Mouse (Mus musculus) kidney, embryonic 14.5 days (tissue): ENCODE data around the gene Tbc1d20. TPM values are rescaled to one million over a fixed set of nuclear protein-coding genes. Genes with fewer than 3 reads are reported as not detected.
"Not testable (repeated sequence)": the region's sequence is repeated elsewhere in the genome, so short reads cannot be mapped to it uniquely, and the experiment has no call there.

Experiments used
- ATAC-seq: fragments of 200-750 bp; cut with Nextera tagmentation; 2 replicates; pipeline ENCODE4 v1.8.0; 2017; ENCODE audit warnings: moderate number of reproducible peaks, mild to moderate bottlenecking, moderate TSS enrichment, moderate library complexity; ENCODE audit not compliant: low FRiP score, low TSS enrichment
- H3K27ac ChIP-seq: fragments of 300-500 bp; sonication (generic); 2 replicates; pipeline ENCODE4 v1.5.1; 2014; ENCODE audit warnings: low read depth, mild to moderate bottlenecking, low read length, moderate library complexity, mixed read lengths
- H3K27me3 ChIP-seq: fragments of 300-500 bp; sonication (generic); 2 replicates; pipeline ENCODE4 v1.6.1; 2014; ENCODE audit warnings: mild to moderate bottlenecking, low read length; ENCODE audit not compliant: control insufficient read depth, insufficient read depth
- H3K36me3 ChIP-seq: fragments of 300-500 bp; sonication (generic); 2 replicates; pipeline ENCODE4 v1.6.1; 2014; ENCODE audit warnings: low read length, mixed read lengths; ENCODE audit not compliant: control insufficient read depth, insufficient read depth
- H3K4me1 ChIP-seq: fragments of 300-500 bp; sonication (generic); 2 replicates; pipeline ENCODE4 v1.6.1; 2014; ENCODE audit warnings: low read length, mixed read lengths; ENCODE audit not compliant: control insufficient read depth, insufficient read depth
- H3K4me2 ChIP-seq: fragments of 300-500 bp; sonication (generic); replicated peaks from 2 replicates; pipeline ENCODE4 v1.6.1; 2014; ENCODE audit warnings: low read depth, mild to moderate bottlenecking, low read length
- H3K4me3 ChIP-seq: fragments of 300-500 bp; sonication (generic); 2 replicates; pipeline ENCODE4 v1.5.1; 2014; ENCODE audit warnings: mild to moderate bottlenecking, low read length
- H3K9ac ChIP-seq: fragments of 300-500 bp; sonication (generic); 2 replicates; pipeline ENCODE4 v1.6.1; 2014; ENCODE audit warnings: low read depth, mild to moderate bottlenecking, low read length, moderate library complexity
- H3K9me3 ChIP-seq: fragments of 300-500 bp; sonication (generic); 2 replicates; pipeline ENCODE4 v1.6.1; 2016; ENCODE audit warnings: low read length; ENCODE audit not compliant: control insufficient read depth
- WGBS: fragments of 180-500 bp; shearing (Covaris S2); extraction: QIAGEN DNeasy Blood & Tissue Kit; methylation state at CpG from one replicate; pipeline ENCODE4 v1.1.7; 2014; 5-methylcytosine and 5-hydroxymethylcytosine counted together
- polyA plus RNA-seq: library from polyadenylated mRNA; unstranded; fragments of >200 nt; fragmentation: Nextera tagmentation; extraction: Ambion mirVana; gene quantifications from 2 replicates; pipeline ENCODE4 v1.2.1, GENCODE M21; 2014

Gene Tbc1d20
- polyA plus RNA-seq, 1 experiment from 2014 or later = 37.4 TPM

GRCm38 (mm10) chr2:152344361-152344760 lies 50.7 kb downstream of the Tbc1d20 start:
- H3K9ac ChIP-seq = peak overlapping the region; percentile 66; the same call in 1 of the 2 replicates
- H3K27ac ChIP-seq = no peak overlapping the region
- H3K9me3 ChIP-seq = no peaks in the 10 kb centered on the region
- H3K4me2 ChIP-seq = peak overlapping the region; percentile 93
- peak overlapping the region; percentile 57 for H3K4me3 ChIP-seq
- peak; percentile 4 for ATAC-seq
- H3K36me3 ChIP-seq = no peaks in the 10 kb centered on the region
- H3K4me1 ChIP-seq = peaks cover 7% of the 10 kb centered on the region; the same call in 1 of the 2 replicates
- H3K27me3 ChIP-seq = no peaks in the 10 kb centered on the region
- WGBS = 10% methylated on average over 10 of the region's 10 CpGs

- Histone ChIP-seq H3K4me1 (peaks cover 8% of the 10 kb centered on the region; the same call in 1 of the 2 replicates), H3K36me3 (no peaks in the 10 kb centered on the region), H3K27me3 (no peaks in the 10 kb centered on the region), H3K9me3 (no peaks in the 10 kb centered on the region), H3K9ac (no peak overlapping the region), H3K27ac (no peak overlapping the region), H3K4me3 (no peak overlapping the region), H3K4me2 (no peak overlapping the region)
- ATAC-seq = no peak
- 68% methylated on average over 5 of the region's 5 CpGs for WGBS
Measured at GRCm38 (mm10) chr2:152344909-152345308, 51.3 kb downstream of the Tbc1d20 start.

GRCm38 (mm10) chr2:152345393-152345792 lies 51.8 kb downstream of the Tbc1d20 start:
- no peaks in the 10 kb centered on the region for H3K27me3 ChIP-seq
- no peak overlapping the region for H3K27ac ChIP-seq
- no peaks in the 10 kb centered on the region for H3K9me3 ChIP-seq
- peaks cover 9% of the 10 kb centered on the region; the same call in 1 of the 2 replicates for H3K4me1 ChIP-seq
- no peak overlapping the region for H3K4me2 ChIP-seq
- ATAC-seq = no peak
- WGBS = 51% methylated on average over 6 of the region's 6 CpGs
- no peaks in the 10 kb centered on the region for H3K36me3 ChIP-seq
- no peak overlapping the region for H3K4me3 ChIP-seq
- H3K9ac ChIP-seq = no peak overlapping the region

GRCm38 (mm10) chr2:152346776-152347465 lies 53.3 kb downstream of the Tbc1d20 start:
- peaks cover 9% of the 10 kb centered on the region; the same call in 1 of the 2 replicates for H3K4me1 ChIP-seq
- H3K4me3 ChIP-seq = no peak overlapping the region
- no peak for ATAC-seq
- no peak overlapping the region for H3K4me2 ChIP-seq
- H3K27ac ChIP-seq = no peak overlapping the region
- H3K9me3 ChIP-seq = no peaks in the 10 kb centered on the region
- H3K9ac ChIP-seq = no peak overlapping the region
- H3K36me3 ChIP-seq = no peaks in the 10 kb centered on the region
- no peaks in the 10 kb centered on the region for H3K27me3 ChIP-seq
- 40% methylated on average over 9 of the region's 9 CpGs for WGBS

GRCm38 (mm10) chr2:152347722-152348121 lies 54.1 kb downstream of the Tbc1d20 start:
- ATAC-seq = no peak
- Histone ChIP-seq H3K27me3 (no peaks in the 10 kb centered on the region), H3K4me1 (peaks cover 9% of the 10 kb centered on the region; the same call in 1 of the 2 replicates), H3K9ac (no peak overlapping the region), H3K36me3 (no peaks in the 10 kb centered on the region), H3K4me3 (no peak overlapping the region), H3K27ac (no peak overlapping the region), H3K9me3 (no peaks in the 10 kb centered on the region), H3K4me2 (no peak overlapping the region)
- 93% methylated on average over 2 of the region's 2 CpGs for WGBS

- 85% methylated on average over 6 of the region's 6 CpGs for WGBS
- Histone ChIP-seq H3K4me2 (no peak overlapping the region), H3K9me3 (no peaks in the 10 kb centered on the region), H3K4me1 (peaks cover 6% of the 10 kb centered on the region; the same call in 1 of the 2 replicates), H3K36me3 (no peaks in the 10 kb centered on the region), H3K27me3 (no peaks in the 10 kb centered on the region), H3K27ac (no peak overlapping the region), H3K9ac (no peak overlapping the region), H3K4me3 (no peak overlapping the region)
- no peak for ATAC-seq
Measured at GRCm38 (mm10) chr2:152349205-152349604, 55.6 kb downstream of the Tbc1d20 start.

- H3K9ac ChIP-seq = no peak overlapping the region
- H3K27me3 ChIP-seq = no peaks in the 10 kb centered on the region
- H3K4me2 ChIP-seq = no peak overlapping the region
- no peaks in the 10 kb centered on the region for H3K9me3 ChIP-seq
- ATAC-seq = 0 out of 2 replicates have a peak, but pooled peaks have one; percentile 24
- no peak overlapping the region for H3K4me3 ChIP-seq
- no peaks in the 10 kb centered on the region for H3K36me3 ChIP-seq
- 93% methylated on average over 8 of the region's 8 CpGs for WGBS
- no peak overlapping the region for H3K27ac ChIP-seq
- 0 out of 2 replicates have a peak, but pooled peaks cover 2% of the 10 kb centered on the region for H3K4me1 ChIP-seq
Measured at GRCm38 (mm10) chr2:152349842-152350540, 56.4 kb downstream of the Tbc1d20 start.

- Histone ChIP-seq H3K4me3 (no peak overlapping the region), H3K27ac (no peak overlapping the region), H3K9me3 (no peaks in the 10 kb centered on the region), H3K4me1 (peaks cover 3% of the 10 kb centered on the region; the same call in 1 of the 2 replicates), H3K27me3 (no peaks in the 10 kb centered on the region), H3K4me2 (no peak overlapping the region), H3K9ac (no peak overlapping the region), H3K36me3 (no peaks in the 10 kb centered on the region)
- 85% methylated on average over 3 of the region's 3 CpGs for WGBS
- ATAC-seq = no peak
Measured at GRCm38 (mm10) chr2:152357254-152357653, 63.6 kb downstream of the Tbc1d20 start.

- not testable (repeated sequence) for H3K4me3 ChIP-seq, H3K4me2 ChIP-seq, H3K27ac ChIP-seq, H3K27me3 ChIP-seq, H3K36me3 ChIP-seq, ATAC-seq, H3K9ac ChIP-seq, H3K4me1 ChIP-seq, H3K9me3 ChIP-seq
- WGBS = 76% methylated on average over 5 of the region's 5 CpGs
Measured at GRCm38 (mm10) chr2:152358977-152359376, 65.3 kb downstream of the Tbc1d20 start.
